11 mouse cellular contexts compared by ENCODE assay signal in the genomic region with DNA sequence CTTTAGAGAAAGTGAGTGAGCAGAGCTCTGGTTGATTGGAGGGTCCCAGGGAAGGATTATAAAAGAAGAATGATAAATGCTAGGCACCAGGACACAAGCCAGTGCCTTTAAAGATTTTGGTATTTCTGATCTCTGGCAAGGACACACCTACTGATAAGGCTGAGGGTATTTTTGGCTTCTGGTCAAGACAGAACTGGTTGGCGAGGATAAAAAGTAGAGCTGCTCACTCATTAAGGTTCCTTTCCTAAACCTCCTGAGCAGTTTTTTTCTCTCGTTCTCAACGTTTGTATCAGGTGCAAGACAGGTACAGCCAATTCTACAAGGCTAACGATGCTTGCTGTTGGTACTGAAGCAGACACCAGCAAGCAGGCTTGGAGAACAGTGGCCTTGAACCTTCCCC. TPM values are rescaled to one million over a fixed set of nuclear protein-coding genes. Genes with fewer than 3 reads are reported as not detected.
"Had no signal": no experiment of that assay in that cellular context is flagged by ENCODE, and none has a peak within 500 bp of the region (broad histone marks: within the 10 kb centered on the region; RNA-seq: fewer than 3 reads in every experiment).

No protein-coding gene starts in this region.

- H3K27me3 ChIP-seq: intestine, embryonic 15.5 days; midbrain, embryonic 13.5 days; neural tube, embryonic 12.5 days had no signal

- H3K9me3 ChIP-seq: intestine, embryonic 15.5 days; limb, embryonic 10.5 days; midbrain, embryonic 13.5 days; neural tube, embryonic 12.5 days had no signal

- H3K4me2 ChIP-seq: intestine, embryonic 15.5 days; midbrain, embryonic 13.5 days; neural tube, embryonic 12.5 days had no signal

- ATAC-seq: intestine, embryonic 15.5 days; midbrain, embryonic 13.5 days had no signal

- DNase-seq: kidney, adult 18-20 months; kidney, postnatal 10 days; lung, adult 2 months; lung, postnatal 36 days; thymus, adult 18-20 months; thymus, postnatal 14 days had no signal

- H3K4me3 ChIP-seq: intestine, embryonic 15.5 days; limb, embryonic 10.5 days; midbrain, embryonic 13.5 days; neural tube, embryonic 12.5 days had no signal

- H3K4me1 ChIP-seq: intestine, embryonic 15.5 days had no signal

- H3K9ac ChIP-seq: intestine, embryonic 15.5 days; midbrain, embryonic 13.5 days; neural tube, embryonic 12.5 days had no signal

- H3K27ac ChIP-seq: intestine, embryonic 15.5 days; limb, embryonic 10.5 days; midbrain, embryonic 13.5 days; neural tube, embryonic 12.5 days had no signal

- H3K36me3 ChIP-seq: intestine, embryonic 15.5 days; limb, embryonic 10.5 days; midbrain, embryonic 13.5 days; neural tube, embryonic 12.5 days had no signal

RNA-seq across cellular contexts. Expression of gene Podxl, which starts 38.7 kb away (rescaled TPM):
- total RNA-seq: megakaryocyte, adult 5-6 weeks had no signal
